Mouse (Mus musculus): ENCODE measurements around the gene Borcs6. TPM values are rescaled to one million over a fixed set of nuclear protein-coding genes. Genes with fewer than 3 reads are reported as not detected.
"Not testable (repeated sequence)": the region's sequence is repeated elsewhere in the genome, so short reads cannot be mapped to it uniquely, and the experiment has no call there.

The Borcs6 gene
- total RNA-seq (2021), result 10 to 100 TPM; 23.8 to 25.2 TPM

GRCm38 (mm10) chr11:69059357-69059974 lies at the start of gene Borcs6:
Gene Borcs6, plus strand, starts transcription at chr11:69059717.
- intact Hi-C loops (cut with DNase I), result no loop called here
- peak; percentile 97 for DNase-seq

GRCm38 (mm10) chr11:69010400-69011323 lies 48.9 kb upstream of the Borcs6 start:
- no peak for DNase-seq
- intact Hi-C loops (cut with DNase I), result no loop called here

GRCm38 (mm10) chr11:69011445-69011844 lies 48.1 kb upstream of the Borcs6 start:
- intact Hi-C loops (cut with DNase I); DNase-seq: not testable (repeated sequence)

GRCm38 (mm10) chr11:69012071-69012601 lies 47.4 kb upstream of the Borcs6 start:
- DNase-seq, result peak; percentile 87
- intact Hi-C loops (cut with DNase I), result no loop called here

- peak; percentile 92 for DNase-seq
- intact Hi-C loops (cut with DNase I), result no loop called here
These were observed 43.7 kb upstream of the Borcs6 start, which contains the start of gene Ctc1 for GRCm38 (mm10) chr11:69015644-69016441. Gene Ctc1, plus strand, starts transcription at chr11:69015911.

GRCm38 (mm10) chr11:69016755-69017154 lies 42.8 kb upstream of the Borcs6 start:
- intact Hi-C loops (cut with DNase I), result no loop called here
- DNase-seq, result no peak

- intact Hi-C loops (cut with DNase I), result no loop called here
- no peak for DNase-seq
These were observed 38.8 kb upstream of the Borcs6 start for GRCm38 (mm10) chr11:69020691-69021090.

- DNase-seq, result no peak
- intact Hi-C loops (cut with DNase I), result no loop called here
These were observed 33.0 kb upstream of the Borcs6 start for GRCm38 (mm10) chr11:69026562-69026961.

- intact Hi-C loops (cut with DNase I), result no loop called here
- no peak for DNase-seq
These were observed 30.7 kb upstream of the Borcs6 start for GRCm38 (mm10) chr11:69028805-69029204.

- intact Hi-C loops (cut with DNase I), result no loop called here
- DNase-seq, result no peak
These were observed 26.0 kb upstream of the Borcs6 start for GRCm38 (mm10) chr11:69033552-69033951.

- no peak for DNase-seq
- intact Hi-C loops (cut with DNase I), result no loop called here
These were observed 24.9 kb upstream of the Borcs6 start for GRCm38 (mm10) chr11:69034585-69034984.

- intact Hi-C loops (cut with DNase I), result no loop called here
- DNase-seq, result no peak
These were observed 24.1 kb upstream of the Borcs6 start for GRCm38 (mm10) chr11:69035411-69035810.

GRCm38 (mm10) chr11:69035849-69036248 lies 23.7 kb upstream of the Borcs6 start:
- intact Hi-C loops (cut with DNase I), result no loop called here
- peak; percentile 85 for DNase-seq

- intact Hi-C loops (cut with DNase I), result no loop called here
- peak; percentile 81 for DNase-seq
These were observed 22.9 kb upstream of the Borcs6 start for GRCm38 (mm10) chr11:69036486-69037230.

- intact Hi-C loops (cut with DNase I), result no loop called here
- DNase-seq, result peak; percentile 75
These were observed 22.1 kb upstream of the Borcs6 start for GRCm38 (mm10) chr11:69037231-69038061.

- intact Hi-C loops (cut with DNase I), result no loop called here
These were observed 21.3 kb upstream of the Borcs6 start for GRCm38 (mm10) chr11:69038173-69038572.

GRCm38 (mm10) chr11:69045531-69046394 lies 13.8 kb upstream of the Borcs6 start, which contains the start of gene Aurkb:
Gene Aurkb, plus strand, starts transcription at chr11:69045647.
- intact Hi-C loops (cut with DNase I), result no loop called here
- DNase-seq, result peak; percentile 92

More at GRCm38 (mm10) chr11:69038173-69038572, 21.3 kb upstream of the Borcs6 start:
- DNase-seq, result no peak

- intact Hi-C loops (cut with DNase I), result no loop called here
- DNase-seq, result no peak
These were observed 13.1 kb upstream of the Borcs6 start for GRCm38 (mm10) chr11:69046395-69046774.
